Mouse (Mus musculus) bone marrow macrophage, adult 2 months (primary cell): ENCODE data around the gene Olfml2b. TPM values are rescaled to one million over a fixed set of nuclear protein-coding genes. Genes with fewer than 3 reads are reported as not detected.
A peak's percentile ranks its signal among the peaks of the same experiment; 100 is the strongest.

Experiments used
- H3K27ac ChIP-seq: 2 replicates; pipeline ENCODE4 v1.5.1; 2012; ENCODE audit warnings: low read depth, low read length; ENCODE audit not compliant: insufficient read depth
- H3K4me1 ChIP-seq: 2 replicates; pipeline ENCODE4 v1.6.1; 2012; ENCODE audit warnings: low read length; ENCODE audit not compliant: control insufficient read depth, insufficient read depth
- H3K4me3 ChIP-seq: 2 replicates; pipeline ENCODE4 v1.5.1; 2012; ENCODE audit warnings: mild to moderate bottlenecking, low read length, moderate library complexity; ENCODE audit not compliant: insufficient read depth
- CTCF ChIP-seq: IDR thresholded peaks from 2 replicates; pipeline ENCODE4 v1.5.1; 2012; ENCODE audit warnings: low read depth, mild to moderate bottlenecking, low read length, moderate library complexity
- POLR2A ChIP-seq: IDR thresholded peaks from 2 replicates; pipeline ENCODE4 v1.6.1; 2012; ENCODE audit warnings: mild to moderate bottlenecking, low read depth, low read length, borderline replicate concordance
- polyA plus RNA-seq: library from polyadenylated mRNA; stranded (reverse); fragments of >200 nt; gene quantifications from 2 replicates; pipeline ENCODE4 v1.2.4, GENCODE M21; 2012; ENCODE audit not compliant: missing spikeins, insufficient read depth, insufficient read length

The Olfml2b gene
- polyA plus RNA-seq, result 1.0 and 1.3 TPM in 2 replicates

DNA sequence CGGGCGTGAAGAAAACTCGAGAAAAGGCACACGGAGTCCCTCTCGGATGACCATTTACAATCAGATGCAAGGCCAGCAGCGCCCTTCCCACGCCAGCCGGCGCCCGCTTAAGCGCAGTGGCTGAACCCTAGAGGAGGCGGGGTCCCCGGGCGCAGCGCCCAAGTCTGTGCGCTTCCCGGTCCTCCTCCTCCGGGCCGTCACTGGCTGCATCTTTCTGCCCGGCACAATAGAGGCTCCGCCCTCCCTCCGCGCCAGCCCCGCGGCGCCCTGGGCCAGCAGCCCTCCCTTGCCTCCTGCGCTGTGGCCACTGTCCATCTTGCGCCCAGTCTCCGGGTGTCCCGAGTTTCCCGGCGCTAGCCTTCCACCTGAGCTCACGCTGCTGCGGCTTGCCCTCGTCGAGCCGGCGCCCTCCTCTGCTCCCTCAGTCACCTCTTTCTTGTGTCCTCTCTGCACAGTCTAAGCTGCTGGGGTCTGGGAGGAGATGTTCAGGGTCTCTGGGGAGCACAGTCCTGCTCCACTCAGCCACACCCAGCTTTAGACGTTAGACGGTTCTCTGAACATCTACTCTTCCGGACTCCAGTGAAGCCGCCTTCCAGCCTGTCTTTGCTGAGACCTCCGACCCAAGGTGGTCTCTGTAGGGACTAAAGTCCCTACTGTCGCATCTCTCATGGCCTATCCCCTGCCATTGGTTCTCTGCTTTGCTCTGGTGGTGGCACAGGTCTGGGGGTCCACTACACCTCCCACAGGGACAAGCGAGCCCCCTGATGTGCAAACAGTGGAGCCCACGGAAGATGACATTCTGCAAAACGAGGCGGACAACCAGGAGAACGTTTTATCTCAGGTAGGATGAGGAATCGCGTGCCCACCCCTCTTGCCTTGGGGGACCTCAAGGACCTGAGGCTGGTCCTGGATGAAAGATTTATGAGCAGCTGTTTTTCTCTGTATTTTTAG lies at the start of gene Olfml2b:
Gene Olfml2b, plus strand, starts transcription at position 278 of the 951 bp plus-strand sequence.
- Histone ChIP-seq H3K27ac (no peak within 1 kb of the TSS), H3K4me1 (peaks cover 2% of the 10 kb centered on the region; the same call in 1 of the 2 replicates), H3K4me3 (peak within 1 kb of the TSS; percentile 58)
- TF ChIP-seq POLR2A, result no peak
- TF ChIP-seq CTCF, result no peak

DNA sequence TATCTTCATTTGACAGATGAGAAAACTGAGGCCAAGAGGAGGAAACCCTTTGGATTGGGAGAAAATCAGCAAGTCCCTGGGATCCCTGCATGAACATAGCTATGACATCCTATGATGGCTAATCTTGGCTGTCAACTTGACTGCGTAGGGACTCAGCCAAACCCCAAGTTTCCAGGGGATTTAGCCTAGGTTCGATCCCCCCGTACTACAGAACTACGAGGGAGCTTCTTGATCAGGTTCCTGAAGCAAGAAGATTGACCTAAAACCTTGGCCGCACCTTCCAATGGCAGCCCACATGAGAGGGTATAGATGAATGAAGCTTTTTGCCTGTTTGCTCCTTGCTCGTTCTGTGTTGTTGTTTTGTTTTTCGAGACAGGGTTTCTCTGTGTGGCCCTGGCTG lies 49.8 kb upstream of the Olfml2b start:
- Histone ChIP-seq H3K4me3 (no peak overlapping the region), H3K4me1 (no peaks in the 10 kb centered on the region), H3K27ac (no peak overlapping the region)
- no peak for TF ChIP-seq CTCF
- TF ChIP-seq POLR2A, result no peak

DNA sequence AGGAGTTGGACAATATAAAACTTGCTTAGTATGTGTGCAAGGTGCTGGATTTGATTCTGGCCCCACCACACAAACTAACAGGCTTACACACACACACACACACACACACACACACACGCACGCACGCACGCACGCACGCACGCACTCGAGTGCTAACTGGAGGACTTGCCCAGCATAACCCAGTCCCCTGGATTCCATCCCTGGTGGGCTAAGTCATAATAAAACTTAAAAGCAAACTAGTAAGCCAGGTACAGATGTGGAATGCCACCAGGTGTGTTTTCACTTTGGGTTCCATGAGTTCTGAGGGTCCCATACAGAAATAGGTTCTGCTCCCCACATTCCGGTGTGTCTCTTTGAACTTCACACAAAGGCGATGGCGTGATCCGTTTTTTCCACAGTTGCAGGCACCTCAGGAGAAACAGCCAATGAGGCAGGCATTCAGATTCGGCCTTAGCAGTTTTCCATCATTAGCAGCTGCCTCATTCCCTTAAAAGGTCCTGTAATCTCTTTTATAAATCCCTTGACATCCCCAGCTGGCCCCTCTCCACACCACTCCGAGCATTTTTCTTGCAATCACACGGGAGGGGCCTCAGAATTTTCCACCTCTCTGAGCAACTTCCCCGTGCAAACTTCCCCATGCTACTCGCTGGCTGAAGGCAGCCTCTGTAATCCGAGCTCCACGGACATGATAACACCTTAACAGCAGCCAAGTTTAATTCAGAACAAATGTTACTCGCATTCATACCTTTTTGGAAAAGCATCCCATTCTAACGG lies 38.9 kb upstream of the Olfml2b start:
- H3K4me3 ChIP-seq, result no peak overlapping the region
- H3K4me1 ChIP-seq, result peaks cover 3% of the 10 kb centered on the region
- no peak for TF ChIP-seq POLR2A
- TF ChIP-seq CTCF, result no peak
- H3K27ac ChIP-seq, result no peak overlapping the region

DNA sequence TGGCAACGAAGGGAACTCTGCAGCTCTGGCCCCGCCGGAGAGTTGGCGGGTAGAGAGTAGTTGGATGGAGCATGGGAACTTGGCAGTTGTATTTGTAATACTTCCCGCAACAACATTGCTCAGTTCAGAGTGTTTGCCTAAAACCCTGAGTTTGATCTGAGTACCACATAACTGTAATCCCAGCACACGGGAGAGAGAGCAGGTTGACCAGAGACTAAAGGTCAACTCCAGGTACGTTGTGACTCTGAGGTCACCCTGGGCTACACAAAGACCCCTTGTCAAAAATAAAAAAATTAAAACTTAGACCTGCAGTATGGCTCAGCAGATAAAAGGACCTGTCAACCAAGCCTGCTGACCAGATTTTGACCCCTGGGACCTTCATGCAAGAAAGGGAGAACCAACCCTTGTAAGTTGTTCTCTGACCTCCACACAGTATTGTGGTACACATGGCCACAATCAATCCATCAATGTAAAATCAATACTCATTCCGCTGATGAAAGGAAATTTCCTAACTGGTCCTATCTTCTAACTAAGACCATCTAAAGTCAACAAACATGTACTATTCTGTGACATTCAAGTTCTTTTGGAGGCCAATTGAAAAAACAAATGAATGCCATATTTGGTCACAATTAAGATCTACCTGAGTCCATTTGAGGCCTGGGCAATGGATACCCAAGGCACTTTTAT lies 37.0 kb upstream of the Olfml2b start:
- no peak for TF ChIP-seq POLR2A
- TF ChIP-seq CTCF, result no peak
- no peak overlapping the region for H3K4me3 ChIP-seq
- no peak overlapping the region for H3K27ac ChIP-seq
- H3K4me1 ChIP-seq, result peaks cover 3% of the 10 kb centered on the region

DNA sequence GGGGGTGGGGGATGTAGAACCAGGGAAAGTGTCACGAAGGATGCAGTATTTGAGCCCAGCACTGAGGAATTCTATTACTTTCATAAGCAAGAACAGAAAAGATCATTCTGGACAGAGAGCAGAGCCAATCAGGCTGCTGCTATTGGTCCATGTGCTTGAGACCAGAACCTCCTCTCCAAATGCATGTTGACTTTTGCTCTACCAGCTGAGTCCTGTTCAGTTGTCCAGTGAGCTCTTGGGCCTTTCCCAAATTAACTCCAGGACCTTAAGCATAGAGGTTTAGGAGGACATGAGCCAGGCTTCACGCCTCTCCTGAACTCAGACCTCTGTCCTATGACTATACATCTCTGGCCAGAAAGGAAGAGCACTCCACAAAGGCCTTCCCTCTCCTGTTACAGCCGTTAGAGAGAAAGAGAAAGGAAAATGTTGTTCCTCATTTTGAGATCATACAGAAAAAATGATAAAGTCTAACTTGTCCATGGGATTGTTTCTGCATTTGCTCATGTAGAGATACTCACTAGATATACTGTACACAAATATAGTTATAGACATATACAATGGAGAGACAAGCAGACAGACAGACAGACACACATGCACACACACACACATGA lies 35.8 kb upstream of the Olfml2b start:
- no peak overlapping the region for H3K27ac ChIP-seq

DNA sequence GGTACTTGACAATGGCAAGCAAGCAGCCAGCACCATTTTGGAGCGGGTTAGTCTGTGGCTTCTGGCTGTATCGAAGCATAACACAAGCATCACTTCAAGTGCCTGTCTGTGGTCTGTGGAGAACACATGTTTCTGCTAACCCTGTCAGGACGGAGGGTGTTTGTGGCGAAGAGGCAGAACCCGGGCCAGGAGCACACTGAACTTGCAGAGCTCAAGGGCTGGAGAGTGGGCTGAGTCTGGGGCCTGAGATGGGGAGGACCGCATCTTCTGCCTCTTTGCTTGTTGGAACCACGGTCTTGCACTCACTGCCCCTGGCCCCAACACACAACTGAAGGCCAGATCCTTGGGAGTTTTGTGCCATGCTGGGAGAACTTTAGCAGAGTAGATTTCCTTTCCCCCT lies 34.5 kb upstream of the Olfml2b start:
- Histone ChIP-seq H3K27ac (no peak overlapping the region), H3K4me1 (peaks cover 3% of the 10 kb centered on the region), H3K4me3 (no peak overlapping the region)
- TF ChIP-seq POLR2A (no peak), CTCF (no peak)

More for the DNA sequence above, 35.8 kb upstream of the Olfml2b start:
- TF ChIP-seq POLR2A (no peak), CTCF (no peak)
- Histone ChIP-seq H3K4me1 (peaks cover 3% of the 10 kb centered on the region), H3K4me3 (no peak overlapping the region)

DNA sequence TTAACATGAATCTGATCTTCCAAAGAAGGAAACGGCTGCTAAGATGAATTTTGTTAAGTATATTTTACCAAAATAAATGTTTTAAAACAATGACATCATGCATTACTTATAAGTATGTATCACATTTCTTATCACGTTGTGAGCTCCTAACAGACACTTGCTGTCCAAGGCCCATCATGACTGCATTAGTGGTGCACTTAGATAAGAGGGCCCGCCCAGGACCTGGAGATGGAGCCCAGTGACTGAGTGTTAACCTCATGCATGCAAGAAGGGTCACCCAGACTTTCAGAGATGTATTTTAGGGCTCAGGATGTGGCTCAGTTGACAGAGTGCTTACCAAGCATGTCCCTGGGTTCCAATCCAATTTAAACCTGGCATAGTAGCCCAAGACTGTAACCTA lies 34.0 kb upstream of the Olfml2b start:
- Histone ChIP-seq H3K4me1 (peaks cover 3% of the 10 kb centered on the region), H3K4me3 (no peak overlapping the region), H3K27ac (no peak overlapping the region)
- TF ChIP-seq CTCF (no peak), POLR2A (no peak)

DNA sequence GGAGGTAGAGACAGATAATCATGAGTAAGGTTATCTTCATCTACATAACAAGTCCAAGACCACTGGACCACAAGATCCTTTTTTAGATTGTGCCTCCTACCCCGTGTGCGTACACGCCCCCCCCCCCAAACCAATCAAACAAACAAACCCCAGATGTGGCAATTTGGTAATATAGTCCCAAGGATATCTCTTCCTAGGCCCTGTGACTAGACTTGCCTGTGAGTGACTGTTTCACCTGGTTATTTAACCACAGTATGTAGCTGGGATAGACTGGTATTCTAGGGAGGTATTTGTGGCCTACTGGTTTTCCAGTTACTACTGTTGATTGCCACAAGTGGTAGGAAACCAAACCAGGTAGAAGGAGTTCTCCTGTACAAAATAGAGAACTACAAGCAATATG lies 33.6 kb upstream of the Olfml2b start:
- Histone ChIP-seq H3K27ac (no peak overlapping the region), H3K4me1 (peaks cover 3% of the 10 kb centered on the region), H3K4me3 (no peak overlapping the region)
- no peak for TF ChIP-seq CTCF
- no peak for TF ChIP-seq POLR2A

DNA sequence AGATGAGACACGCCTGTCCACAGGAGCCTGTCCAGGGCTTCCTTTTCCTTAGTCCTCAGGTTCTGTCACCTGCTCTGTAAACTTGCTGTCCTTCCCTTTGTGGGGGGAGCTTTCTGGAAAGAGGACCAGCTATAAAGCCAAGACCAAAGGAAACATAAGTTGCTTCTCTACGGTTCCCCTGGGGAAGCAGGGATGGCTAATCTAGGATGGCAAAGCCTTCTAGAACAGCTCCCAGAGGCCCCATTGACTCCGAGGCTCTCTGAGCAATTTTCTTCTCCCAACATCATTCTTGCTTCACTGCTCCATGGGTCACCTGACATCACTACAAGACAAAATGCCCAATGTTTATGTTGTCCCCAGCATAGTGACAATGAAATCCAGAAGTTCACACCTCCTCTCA lies 32.7 kb upstream of the Olfml2b start:
- TF ChIP-seq CTCF (no peak), POLR2A (no peak)
- Histone ChIP-seq H3K4me3 (no peak overlapping the region), H3K4me1 (peaks cover 3% of the 10 kb centered on the region), H3K27ac (no peak overlapping the region)
